Mouse (Mus musculus) megakaryocyte, embryonic 14.5 days (primary cell): ENCODE results near the gene Rgs17. TPM values are rescaled to one million over a fixed set of nuclear protein-coding genes. Genes with fewer than 3 reads are reported as not detected.
A peak's percentile ranks its signal among the peaks of the same experiment; 100 is the strongest.
"Not testable (repeated sequence)": the region's sequence is repeated elsewhere in the genome, so short reads cannot be mapped to it uniquely, and the experiment has no call there.

Experiments
- H3K27me3 ChIP-seq: replicated peaks from 2 replicates; pipeline ENCODE3; 2012; ENCODE audit warnings: inconsistent platforms
- H3K36me3 ChIP-seq: replicated peaks from 2 replicates; pipeline ENCODE3; 2012; ENCODE audit warnings: low read length, inconsistent platforms, mixed read lengths
- H3K4me1 ChIP-seq: 2 replicates; pipeline ENCODE4 v1.6.1; 2012; ENCODE audit warnings: inconsistent platforms
- H3K4me3 ChIP-seq: replicated peaks from 2 replicates; pipeline ENCODE3; 2012; ENCODE audit warnings: moderate library complexity, mild to moderate bottlenecking, inconsistent platforms
- H3K9me3 ChIP-seq: 2 replicates; pipeline ENCODE4 v1.6.1; 2012; ENCODE audit warnings: inconsistent platforms
- FLI1 ChIP-seq: IDR thresholded peaks from 2 replicates; pipeline ENCODE4 v1.6.1; 2012; ENCODE audit warnings: low read length, inconsistent platforms, mixed read lengths
- GATA1 ChIP-seq: IDR thresholded peaks from 3 replicates; pipeline ENCODE4 v1.6.1; 2012; ENCODE audit warnings: mixed read lengths, low read length, inconsistent platforms, borderline replicate concordance
- polyA plus RNA-seq: library from polyadenylated mRNA; stranded (reverse); fragments of >175 nt; gene quantifications from 2 replicates; pipeline ENCODE4 v1.2.3, GENCODE M21; 2012; ENCODE audit warnings: low replicate concordance; ENCODE audit not compliant: insufficient read depth

The Rgs17 gene
- not detected in 2 replicates for polyA plus RNA-seq

- Histone ChIP-seq H3K4me3 (peak within 1 kb of the TSS; percentile 18), H3K4me1 (peaks cover 4% of the 10 kb centered on the region; the same call in 1 of the 2 replicates), H3K27me3 (peaks cover 37% of the 10 kb centered on the region), H3K9me3 (no peaks in the 10 kb centered on the region), H3K36me3 (no peaks in the 10 kb centered on the region)
- no peak for TF ChIP-seq GATA1
- no peak for TF ChIP-seq FLI1
These were observed at the start of gene Rgs17 for GRCm38 (mm10) chr10:5922294-5922828. Gene Rgs17, minus strand, starts transcription at chr10:5922400.

- H3K4me3 ChIP-seq, result no peak overlapping the region
- H3K27me3 ChIP-seq, result no peaks in the 10 kb centered on the region
- H3K4me1 ChIP-seq, result no peaks in the 10 kb centered on the region
- H3K9me3 ChIP-seq, result peaks cover 3% of the 10 kb centered on the region; the same call in 1 of the 2 replicates
- no peak for TF ChIP-seq GATA1
- no peak for TF ChIP-seq FLI1
- H3K36me3 ChIP-seq, result no peaks in the 10 kb centered on the region
These were observed 45.5 kb upstream of the Rgs17 start for GRCm38 (mm10) chr10:5967655-5968054.

DNA sequence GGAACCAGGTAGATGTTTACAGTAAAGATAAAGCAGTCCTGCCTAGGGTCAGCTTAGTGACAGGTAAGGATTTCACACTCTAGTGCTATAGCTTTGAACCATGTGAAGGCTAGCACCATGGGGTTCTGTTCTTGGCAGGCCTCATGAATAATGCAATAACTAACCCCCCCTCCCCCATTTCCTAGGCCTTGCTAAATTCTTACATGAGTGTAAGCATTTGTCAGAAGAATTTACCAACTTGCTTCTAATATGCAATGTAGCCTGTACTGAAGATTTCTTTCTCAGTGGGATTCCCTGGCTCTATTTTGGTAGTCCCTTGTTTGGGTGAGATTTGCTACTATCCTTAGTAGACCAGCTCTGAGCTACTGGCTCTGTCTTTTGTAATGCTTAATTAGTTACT, 31.6 kb upstream of the Rgs17 start:
- H3K4me1 ChIP-seq, H3K4me3 ChIP-seq, H3K9me3 ChIP-seq, H3K36me3 ChIP-seq, H3K27me3 ChIP-seq: not testable (repeated sequence)

DNA sequence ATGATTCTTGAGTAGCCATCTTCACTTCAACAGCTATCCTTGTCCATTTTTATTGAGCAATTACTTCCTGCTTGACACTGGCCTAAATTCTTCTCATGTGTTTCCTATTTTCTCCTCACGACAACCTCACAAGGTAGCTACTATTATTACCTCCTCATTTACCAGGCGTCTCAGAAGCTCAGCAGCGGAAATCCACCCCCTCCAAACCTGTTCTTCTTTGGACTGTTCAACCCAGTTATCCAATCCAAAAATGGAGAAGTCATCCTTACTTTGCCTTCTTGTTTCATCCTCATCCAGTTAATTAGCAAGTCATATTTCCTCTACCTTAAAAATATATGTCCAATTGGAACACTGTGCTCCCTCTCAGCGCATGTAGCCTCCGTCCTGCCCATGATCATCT, 2.1 kb upstream of the Rgs17 start:
- H3K27me3 ChIP-seq, result peaks cover 37% of the 10 kb centered on the region
- TF ChIP-seq GATA1, result no peak
- TF ChIP-seq FLI1, result no peak
- H3K4me1 ChIP-seq, result peaks cover 4% of the 10 kb centered on the region; the same call in 1 of the 2 replicates
- no peak overlapping the region for H3K4me3 ChIP-seq
- 0 out of 2 replicates have a peak, but pooled peaks cover 3% of the 10 kb centered on the region for H3K9me3 ChIP-seq
- H3K36me3 ChIP-seq, result no peaks in the 10 kb centered on the region

- H3K4me1 ChIP-seq, result peaks cover 4% of the 10 kb centered on the region; the same call in 1 of the 2 replicates
These were observed 896 bp upstream of the Rgs17 start for GRCm38 (mm10) chr10:5923096-5923495.

GRCm38 (mm10) chr10:5921771-5922170, 429 bp downstream of the Rgs17 start:
- H3K27me3 ChIP-seq, result peaks cover 37% of the 10 kb centered on the region
- no peaks in the 10 kb centered on the region for H3K36me3 ChIP-seq
- H3K9me3 ChIP-seq, result no peaks in the 10 kb centered on the region
- H3K4me1 ChIP-seq, result peaks cover 4% of the 10 kb centered on the region; the same call in 1 of the 2 replicates
- no peak overlapping the region for H3K4me3 ChIP-seq
- no peak for TF ChIP-seq FLI1
- TF ChIP-seq GATA1, result no peak

More at GRCm38 (mm10) chr10:5923096-5923495, 896 bp upstream of the Rgs17 start:
- TF ChIP-seq GATA1 (no peak), FLI1 (no peak)
- no peaks in the 10 kb centered on the region for H3K36me3 ChIP-seq
- no peaks in the 10 kb centered on the region for H3K9me3 ChIP-seq
- no peak overlapping the region for H3K4me3 ChIP-seq
- peaks cover 37% of the 10 kb centered on the region for H3K27me3 ChIP-seq

- Histone ChIP-seq H3K36me3 (no peaks in the 10 kb centered on the region), H3K4me3 (no peak overlapping the region), H3K4me1 (peaks cover 4% of the 10 kb centered on the region; the same call in 1 of the 2 replicates), H3K9me3 (no peaks in the 10 kb centered on the region), H3K27me3 (peaks cover 37% of the 10 kb centered on the region)
- TF ChIP-seq GATA1 (no peak), FLI1 (no peak)
These were observed 1.1 kb downstream of the Rgs17 start for GRCm38 (mm10) chr10:5921031-5921551.

DNA sequence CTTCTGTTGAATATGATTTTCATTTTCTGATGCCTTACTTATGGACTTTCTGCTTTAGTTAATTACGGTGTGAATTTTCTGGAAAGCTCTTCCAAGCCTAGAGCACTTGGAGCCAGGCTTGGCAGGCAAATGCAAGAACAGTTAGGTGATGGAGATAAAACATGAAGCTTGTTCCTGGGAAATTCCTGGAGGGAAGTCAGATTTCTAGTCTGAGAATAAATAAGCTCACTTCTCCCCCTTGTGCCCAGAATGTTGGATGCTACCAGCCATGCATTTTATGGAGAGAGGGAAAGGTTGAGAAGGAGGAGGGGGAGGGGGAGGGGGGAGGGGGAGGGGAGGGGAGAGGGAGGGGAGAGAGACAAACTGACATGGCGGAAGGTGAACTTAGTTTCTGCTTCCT, 17.8 kb downstream of the Rgs17 start:
- H3K9me3 ChIP-seq, result no peaks in the 10 kb centered on the region
- no peak overlapping the region for H3K4me3 ChIP-seq
- H3K4me1 ChIP-seq, result no peaks in the 10 kb centered on the region
- no peaks in the 10 kb centered on the region for H3K36me3 ChIP-seq
- no peak for TF ChIP-seq GATA1
- no peak for TF ChIP-seq FLI1
- no peaks in the 10 kb centered on the region for H3K27me3 ChIP-seq

DNA sequence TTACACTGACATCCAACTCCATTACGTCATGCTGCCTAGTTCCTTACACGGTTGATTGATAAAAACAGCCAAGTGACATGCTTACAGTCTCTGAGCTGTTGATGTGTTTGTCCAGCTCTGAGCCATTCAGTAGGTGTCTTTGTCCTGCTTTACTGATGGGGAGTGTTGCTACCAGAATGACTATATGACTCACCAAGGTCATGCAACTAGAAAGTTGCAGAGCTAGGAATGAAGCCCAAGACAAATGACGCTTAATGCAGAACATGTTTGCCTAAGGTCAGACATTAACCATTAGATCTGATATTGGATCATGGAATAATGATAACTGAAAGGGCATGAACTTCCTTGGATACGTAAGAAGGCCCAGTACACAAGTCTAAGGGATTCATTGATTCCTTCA, 20.4 kb downstream of the Rgs17 start:
- Histone ChIP-seq H3K4me3 (no peak overlapping the region), H3K27me3 (no peaks in the 10 kb centered on the region), H3K9me3 (no peaks in the 10 kb centered on the region), H3K4me1 (no peaks in the 10 kb centered on the region), H3K36me3 (no peaks in the 10 kb centered on the region)
- no peak for TF ChIP-seq FLI1
- no peak for TF ChIP-seq GATA1

DNA sequence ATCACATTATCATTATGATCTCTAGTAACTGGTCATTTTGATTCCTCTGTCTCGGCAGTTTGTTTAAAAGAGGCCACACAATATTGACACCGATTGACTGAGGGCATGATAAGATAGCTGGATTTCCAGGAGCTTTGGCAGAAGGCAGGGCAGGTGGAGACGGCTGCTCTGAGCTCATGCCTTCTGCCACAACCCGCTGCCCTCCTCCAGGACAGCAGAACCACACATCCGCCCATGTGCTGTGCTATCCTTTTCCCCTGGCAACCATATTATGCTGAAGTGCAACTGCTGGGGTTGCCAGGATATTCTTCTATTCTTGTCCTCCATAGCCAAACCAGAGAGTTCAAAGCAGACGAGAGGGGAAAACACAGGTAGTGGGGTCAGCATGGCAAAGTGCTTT, 21.5 kb downstream of the Rgs17 start:
- H3K4me3 ChIP-seq, result no peak overlapping the region
- no peaks in the 10 kb centered on the region for H3K4me1 ChIP-seq
- no peaks in the 10 kb centered on the region for H3K36me3 ChIP-seq
- H3K27me3 ChIP-seq, result no peaks in the 10 kb centered on the region
- TF ChIP-seq GATA1 (no peak), FLI1 (no peak)
- H3K9me3 ChIP-seq, result no peaks in the 10 kb centered on the region
